Mouse (Mus musculus): ENCODE data around the gene Snx1. TPM values are rescaled to one million over a fixed set of nuclear protein-coding genes. Genes with fewer than 3 reads are reported as not detected.

The Snx1 gene
- polyA plus RNA-seq, 1 experiment from 2014 or later, result 65.1 TPM

- H3K9ac ChIP-seq (ENCODE audit: low read length), result no peak overlapping the region
- peaks cover 0 to 4% of the 10 kb centered on the region in 2 experiments; a peak in 2 of 4 replicates for H3K4me1 ChIP-seq (ENCODE audit: control insufficient read depth in 2 of 2, insufficient read depth in 2 of 2, low read length in 2 of 2)
- H3K27ac ChIP-seq (replicated peaks in 1 of 2; ENCODE audit: control insufficient read depth in 1 of 2, insufficient read depth in 1 of 2, low read depth in 2 of 2, low read length in 2 of 2), result no peak overlapping the region
- H3K4me3 ChIP-seq (ENCODE audit: control insufficient read depth in 1 of 2, insufficient read depth in 1 of 2, low read depth in 1 of 2, low read length in 2 of 2), result no peak overlapping the region
- H3K9me3 ChIP-seq (ENCODE audit: control insufficient read depth, low read length), result no peaks in the 10 kb centered on the region
- H3K27me3 ChIP-seq (ENCODE audit: control insufficient read depth, insufficient read depth, low read length), result no peaks in the 10 kb centered on the region
- H3K36me3 ChIP-seq (ENCODE audit: control insufficient read depth, insufficient read depth, low read length), result peaks cover 60% of the 10 kb centered on the region
- 92% methylated on average over 7 of the region's 7 CpGs for WGBS
- no peak for ATAC-seq (ENCODE audit: insufficient number of reproducible peaks, insufficient read depth, low FRiP score, low read depth)
- H3K4me2 ChIP-seq (ENCODE audit: low read length), result no peak overlapping the region
Measured at GRCm38 (mm10) chr9:66087062-66087461, 39.3 kb downstream of the Snx1 start.

GRCm38 (mm10) chr9:66084171-66084570 lies 42.2 kb downstream of the Snx1 start:
- H3K9me3 ChIP-seq (ENCODE audit: control insufficient read depth, low read length), result no peaks in the 10 kb centered on the region
- no peak overlapping the region for H3K4me3 ChIP-seq (ENCODE audit: control insufficient read depth in 1 of 2, insufficient read depth in 1 of 2, low read depth in 1 of 2, low read length in 2 of 2)
- H3K9ac ChIP-seq (ENCODE audit: low read length), result no peak overlapping the region
- H3K27ac ChIP-seq (replicated peaks in 1 of 2; ENCODE audit: control insufficient read depth in 1 of 2, insufficient read depth in 1 of 2, low read depth in 2 of 2, low read length in 2 of 2), result no peak overlapping the region
- no peak overlapping the region for H3K4me2 ChIP-seq (ENCODE audit: low read length)
- no peaks in the 10 kb centered on the region for H3K27me3 ChIP-seq (ENCODE audit: control insufficient read depth, insufficient read depth, low read length)
- H3K4me1 ChIP-seq (ENCODE audit: control insufficient read depth in 2 of 2, insufficient read depth in 2 of 2, low read length in 2 of 2), result peaks cover 2 to 3% of the 10 kb centered on the region in 2 experiments; a peak in 2 of 4 replicates
- peaks cover 32% of the 10 kb centered on the region for H3K36me3 ChIP-seq (ENCODE audit: control insufficient read depth, insufficient read depth, low read length)
- no peak for ATAC-seq (ENCODE audit: insufficient number of reproducible peaks, insufficient read depth, low FRiP score, low read depth)
- 93% methylated on average over 3 of the region's 3 CpGs for WGBS

- H3K27me3 ChIP-seq (ENCODE audit: control insufficient read depth, insufficient read depth, low read length), result no peaks in the 10 kb centered on the region
- no peak for ATAC-seq (ENCODE audit: insufficient number of reproducible peaks, insufficient read depth, low FRiP score, low read depth)
- H3K27ac ChIP-seq (replicated peaks in 1 of 2; ENCODE audit: control insufficient read depth in 1 of 2, insufficient read depth in 1 of 2, low read depth in 2 of 2, low read length in 2 of 2), result no peak overlapping the region
- 62% methylated on average over 4 of the region's 4 CpGs for WGBS
- peaks cover 11% of the 10 kb centered on the region for H3K36me3 ChIP-seq (ENCODE audit: control insufficient read depth, insufficient read depth, low read length)
- peaks cover 7 to 9% of the 10 kb centered on the region in 2 experiments; a peak in 3 of 4 replicates for H3K4me1 ChIP-seq (ENCODE audit: control insufficient read depth in 2 of 2, insufficient read depth in 2 of 2, low read length in 2 of 2)
- no peaks in the 10 kb centered on the region for H3K9me3 ChIP-seq (ENCODE audit: control insufficient read depth, low read length)
- H3K4me2 ChIP-seq (ENCODE audit: low read length), result no peak overlapping the region
- H3K4me3 ChIP-seq (ENCODE audit: control insufficient read depth in 1 of 2, insufficient read depth in 1 of 2, low read depth in 1 of 2, low read length in 2 of 2), result no peak overlapping the region
- H3K9ac ChIP-seq (ENCODE audit: low read length), result no peak overlapping the region
Measured at GRCm38 (mm10) chr9:66081999-66082398, 44.4 kb downstream of the Snx1 start.

DNA sequence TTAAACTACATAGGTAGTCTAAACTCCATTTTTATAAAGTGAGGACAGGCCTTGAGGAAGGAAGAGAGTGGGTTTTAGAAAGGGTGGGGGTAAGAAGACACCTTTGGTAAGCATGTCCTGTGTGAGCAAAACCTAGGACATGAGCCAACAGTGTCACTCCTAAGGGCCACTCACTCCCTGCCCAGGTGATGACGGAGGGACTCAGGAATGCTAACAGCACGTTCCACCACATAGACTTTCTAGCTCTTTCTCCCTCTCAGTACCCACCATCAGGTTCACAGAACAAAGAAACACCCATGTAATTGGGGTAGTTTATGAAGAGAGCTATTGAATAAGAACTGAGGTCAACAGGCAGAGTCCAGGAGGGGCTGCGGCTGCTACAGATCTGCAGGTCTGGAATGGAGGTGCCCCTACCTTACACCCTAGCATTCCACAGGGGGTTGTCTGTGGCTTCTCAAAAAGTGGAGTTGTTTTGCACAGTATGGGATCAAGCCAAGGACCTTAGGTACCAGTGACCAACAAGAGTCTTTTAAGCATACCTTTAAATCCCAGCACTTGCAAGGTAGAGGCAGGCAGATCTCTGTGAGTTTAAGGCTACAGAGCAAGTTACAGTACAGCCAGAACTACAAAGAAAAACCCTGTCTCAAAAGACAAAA lies 45.5 kb downstream of the Snx1 start:
- 0 out of 2 replicates have a peak, but pooled peaks cover 1% of the 10 kb centered on the region for H3K36me3 ChIP-seq (ENCODE audit: control insufficient read depth, insufficient read depth, low read length)
- no peak overlapping the region for H3K4me2 ChIP-seq (ENCODE audit: low read length)
- 58% methylated on average over 3 of the region's 3 CpGs for WGBS
- no peaks in the 10 kb centered on the region for H3K27me3 ChIP-seq (ENCODE audit: control insufficient read depth, insufficient read depth, low read length)
- H3K4me3 ChIP-seq (ENCODE audit: control insufficient read depth in 1 of 2, insufficient read depth in 1 of 2, low read depth in 1 of 2, low read length in 2 of 2), result no peak overlapping the region
- no peaks in the 10 kb centered on the region for H3K9me3 ChIP-seq (ENCODE audit: control insufficient read depth, low read length)
- H3K27ac ChIP-seq (replicated peaks in 1 of 2; ENCODE audit: control insufficient read depth in 1 of 2, insufficient read depth in 1 of 2, low read depth in 2 of 2, low read length in 2 of 2), result no peak overlapping the region
- H3K4me1 ChIP-seq (ENCODE audit: control insufficient read depth in 2 of 2, insufficient read depth in 2 of 2, low read length in 2 of 2), result peaks cover 7 to 9% of the 10 kb centered on the region in 2 experiments; a peak in 3 of 4 replicates
- ATAC-seq (ENCODE audit: insufficient number of reproducible peaks, insufficient read depth, low FRiP score, low read depth), result no peak
- H3K9ac ChIP-seq (ENCODE audit: low read length), result no peak overlapping the region

GRCm38 (mm10) chr9:66078493-66078892 lies 47.9 kb downstream of the Snx1 start:
- no peak overlapping the region for H3K27ac ChIP-seq (replicated peaks in 1 of 2; ENCODE audit: control insufficient read depth in 1 of 2, insufficient read depth in 1 of 2, low read depth in 2 of 2, low read length in 2 of 2)
- H3K4me3 ChIP-seq (ENCODE audit: control insufficient read depth in 1 of 2, insufficient read depth in 1 of 2, low read depth in 1 of 2, low read length in 2 of 2), result peak overlapping the region in 1 of 2 experiments; percentile 10; a peak in 1 of 4 replicates
- H3K36me3 ChIP-seq (ENCODE audit: control insufficient read depth, insufficient read depth, low read length), result no peaks in the 10 kb centered on the region
- no peak for ATAC-seq (ENCODE audit: insufficient number of reproducible peaks, insufficient read depth, low FRiP score, low read depth)
- WGBS, result 8% methylated on average over 14 of the region's 14 CpGs
- H3K4me1 ChIP-seq (ENCODE audit: control insufficient read depth in 2 of 2, insufficient read depth in 2 of 2, low read length in 2 of 2), result peaks cover 7 to 9% of the 10 kb centered on the region in 2 experiments; a peak in 3 of 4 replicates
- peak overlapping the region; percentile 42 for H3K4me2 ChIP-seq (ENCODE audit: low read length)
- H3K9ac ChIP-seq (ENCODE audit: low read length), result no peak overlapping the region
- no peaks in the 10 kb centered on the region for H3K9me3 ChIP-seq (ENCODE audit: control insufficient read depth, low read length)
- no peaks in the 10 kb centered on the region for H3K27me3 ChIP-seq (ENCODE audit: control insufficient read depth, insufficient read depth, low read length)

GRCm38 (mm10) chr9:66078072-66078471 lies 48.3 kb downstream of the Snx1 start:
- H3K27me3 ChIP-seq (ENCODE audit: control insufficient read depth, insufficient read depth, low read length), result no peaks in the 10 kb centered on the region
- 63% methylated on average over 3 of the region's 3 CpGs for WGBS
- H3K4me3 ChIP-seq (ENCODE audit: control insufficient read depth in 1 of 2, insufficient read depth in 1 of 2, low read depth in 1 of 2, low read length in 2 of 2), result 0 out of 4 replicates have a peak overlapping the region, but pooled peaks of 1 of the 2 experiments have one; percentile 10
- peak overlapping the region; percentile 42 for H3K4me2 ChIP-seq (ENCODE audit: low read length)
- no peaks in the 10 kb centered on the region for H3K9me3 ChIP-seq (ENCODE audit: control insufficient read depth, low read length)
- H3K36me3 ChIP-seq (ENCODE audit: control insufficient read depth, insufficient read depth, low read length), result no peaks in the 10 kb centered on the region
- H3K27ac ChIP-seq (replicated peaks in 1 of 2; ENCODE audit: control insufficient read depth in 1 of 2, insufficient read depth in 1 of 2, low read depth in 2 of 2, low read length in 2 of 2), result no peak overlapping the region
- no peak for ATAC-seq (ENCODE audit: insufficient number of reproducible peaks, insufficient read depth, low FRiP score, low read depth)
- no peak overlapping the region for H3K9ac ChIP-seq (ENCODE audit: low read length)
- peaks cover 7 to 9% of the 10 kb centered on the region in 2 experiments; a peak in 3 of 4 replicates for H3K4me1 ChIP-seq (ENCODE audit: control insufficient read depth in 2 of 2, insufficient read depth in 2 of 2, low read length in 2 of 2)

DNA sequence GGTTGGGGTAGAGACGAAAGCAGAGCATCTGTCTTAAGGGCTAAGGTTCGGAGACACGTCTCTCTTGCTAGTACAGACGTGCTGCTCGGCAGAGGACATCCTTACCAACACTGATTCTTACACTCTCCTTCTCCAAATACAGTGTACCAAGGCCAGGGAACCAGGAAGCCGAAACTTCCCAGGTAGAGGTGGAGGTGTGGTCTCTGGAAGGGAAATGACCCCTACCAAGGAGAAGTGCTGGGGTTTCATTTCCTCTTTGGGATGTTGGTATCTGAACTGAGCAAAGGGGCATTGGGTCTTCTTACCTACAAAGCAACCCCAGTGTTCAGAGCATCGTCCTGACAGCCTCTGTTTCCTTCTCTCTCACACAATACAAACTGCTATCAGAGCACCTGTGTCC lies 53.6 kb downstream of the Snx1 start:
- no peak overlapping the region for H3K27ac ChIP-seq (replicated peaks in 1 of 2; ENCODE audit: control insufficient read depth in 1 of 2, insufficient read depth in 1 of 2, low read depth in 2 of 2, low read length in 2 of 2)
- 84% methylated on average over 7 of the region's 7 CpGs for WGBS
- ATAC-seq (ENCODE audit: insufficient number of reproducible peaks, insufficient read depth, low FRiP score, low read depth), result no peak

More for the DNA sequence above, 53.6 kb downstream of the Snx1 start:
- Histone ChIP-seq H3K4me3 (ENCODE audit: control insufficient read depth in 1 of 2, insufficient read depth in 1 of 2, low read depth in 1 of 2, low read length in 2 of 2) (no peak overlapping the region), H3K27me3 (ENCODE audit: control insufficient read depth, insufficient read depth, low read length) (peaks cover 20% of the 10 kb centered on the region; the same call in 1 of the 2 replicates), H3K4me2 (ENCODE audit: low read length) (no peak overlapping the region), H3K4me1 (ENCODE audit: control insufficient read depth in 2 of 2, insufficient read depth in 2 of 2, low read length in 2 of 2) (peaks cover 6 to 12% of the 10 kb centered on the region in 2 experiments), H3K36me3 (ENCODE audit: control insufficient read depth, insufficient read depth, low read length) (no peaks in the 10 kb centered on the region), H3K9ac (ENCODE audit: low read length) (no peak overlapping the region), H3K9me3 (ENCODE audit: control insufficient read depth, low read length) (no peaks in the 10 kb centered on the region)
